Mouse (Mus musculus) left cerebral cortex, postnatal 36 days (tissue): ENCODE results near the gene Prss22. TPM values are rescaled to one million over a fixed set of nuclear protein-coding genes. Genes with fewer than 3 reads are reported as not detected.

Source experiments
- DNase-seq, 2 experiments: peaks; one replicate each; pipeline ENCODE4 v3.0.0; 2021 to 2022; ENCODE audit warnings: low spot score in 2 of 2, mixed read lengths in 1 of 2
- intact Hi-C: fragments of 180-260 bp; cut with DNase I; formaldehyde crosslinking; loops from one replicate; pipeline ENCODE4 v1.15.1; 2025
- total RNA-seq, 2 experiments: library from RNA; stranded (reverse); gene quantifications; 2 replicates each; pipeline ENCODE4 v1.2.3; 2021

Prss22 gene
- total RNA-seq: 1 to 10 TPM; 1.2 to 1.8 TPM

GRCm38 (mm10) chr17:23997901-23998300, at the start of gene Prss22:
Prss22 (minus strand) TSS chr17:23998100.
- intact Hi-C loops: no loop called here
- DNase-seq: no peak

GRCm38 (mm10) chr17:24046026-24046425, 48.1 kb upstream of the Prss22 start:
- DNase-seq: no peak
- intact Hi-C loops: no loop called here

- intact Hi-C loops: no loop called here
- no peak for DNase-seq
Measured at GRCm38 (mm10) chr17:24045608-24046007, 47.7 kb upstream of the Prss22 start.

DNA sequence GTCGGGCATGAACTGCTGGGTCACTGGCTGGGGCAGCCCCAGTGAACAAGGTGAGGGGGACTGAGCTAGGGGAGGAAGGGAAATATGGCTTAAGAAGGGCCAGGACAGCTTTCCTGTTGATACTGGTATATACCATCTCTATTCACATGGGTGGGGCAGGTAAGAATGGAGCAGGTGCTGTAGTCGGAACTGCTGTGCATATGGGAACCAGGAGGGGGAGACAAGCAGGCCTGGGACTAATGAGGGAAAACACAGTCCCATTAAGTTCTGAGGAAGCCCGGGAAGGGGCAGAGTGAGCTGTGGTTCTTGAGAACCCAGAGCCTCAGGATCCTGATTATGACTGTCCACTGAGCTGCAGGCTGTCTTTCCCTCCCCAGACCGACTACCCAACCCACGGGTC, 46.6 kb upstream of the Prss22 start:
- intact Hi-C loops: no loop called here
- no peak for DNase-seq

DNA sequence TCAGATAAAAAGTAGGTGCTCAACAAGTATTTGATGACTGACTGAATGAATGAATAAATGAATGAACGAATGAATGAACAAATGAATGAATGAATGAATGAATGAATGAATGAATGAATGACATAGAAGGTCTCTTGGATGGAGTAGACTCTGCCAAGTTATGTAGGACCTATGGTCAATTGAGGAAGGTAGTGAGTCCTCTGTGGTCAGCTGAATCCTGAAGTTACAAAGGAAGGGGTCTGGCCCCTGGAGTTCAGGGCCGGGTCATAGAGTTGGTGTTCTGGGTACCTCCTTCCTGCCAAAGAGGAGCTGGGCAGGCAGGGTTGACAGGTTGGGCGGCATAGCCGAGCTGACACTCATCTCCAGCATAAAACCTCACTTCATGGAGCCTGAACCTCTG, 39.9 kb upstream of the Prss22 start, which contains the start of gene Prss27:
Prss27 (plus strand) TSS at position 301 of the 400 bp plus-strand sequence.
- intact Hi-C loops: no loop called here

DNA sequence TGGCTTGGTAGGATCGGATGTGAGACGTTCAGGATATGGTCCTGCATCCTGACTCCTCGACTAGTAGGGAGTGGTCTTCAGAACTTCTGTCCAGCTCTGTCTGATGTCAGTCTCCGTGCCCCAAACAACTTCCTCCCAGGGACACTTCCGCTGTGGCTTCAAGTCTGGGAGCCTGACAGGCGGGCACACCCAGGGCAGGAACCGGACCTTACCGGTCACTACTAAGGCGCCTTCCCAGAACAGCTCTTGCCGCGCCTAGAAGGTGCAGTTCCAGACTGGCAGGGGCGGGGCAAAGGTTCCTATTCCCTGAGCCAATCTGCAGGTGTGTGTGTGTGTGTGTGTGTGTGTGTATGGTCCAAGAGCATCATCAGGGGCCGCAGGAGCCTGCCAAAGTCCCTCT, 39.5 kb upstream of the Prss22 start:
- DNase-seq: no peak
- intact Hi-C loops: no loop called here

More for the DNA sequence above, 39.9 kb upstream of the Prss22 start, which contains the start of gene Prss27:
- no peak for DNase-seq

DNA sequence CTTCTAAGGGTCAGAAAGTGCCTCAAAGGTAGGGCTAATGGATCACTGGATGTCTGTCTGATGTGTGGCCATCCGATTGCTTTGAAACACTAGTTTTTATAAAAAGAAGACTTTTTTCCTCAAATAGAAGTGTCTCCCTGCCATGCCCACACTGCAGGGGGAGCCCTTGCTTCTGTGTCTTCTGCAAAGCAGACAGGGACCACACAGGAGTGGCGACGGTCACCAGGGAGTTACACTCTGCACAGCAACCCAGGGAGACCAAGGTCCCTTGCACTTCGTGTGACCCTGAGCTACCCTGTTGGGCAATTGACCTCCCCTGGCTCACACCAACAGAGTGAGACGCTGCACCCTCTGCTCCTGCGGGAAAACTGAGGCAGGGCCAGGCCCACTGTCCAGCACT, 39.1 kb upstream of the Prss22 start:
- intact Hi-C loops: no loop called here
- DNase-seq: no peak

DNA sequence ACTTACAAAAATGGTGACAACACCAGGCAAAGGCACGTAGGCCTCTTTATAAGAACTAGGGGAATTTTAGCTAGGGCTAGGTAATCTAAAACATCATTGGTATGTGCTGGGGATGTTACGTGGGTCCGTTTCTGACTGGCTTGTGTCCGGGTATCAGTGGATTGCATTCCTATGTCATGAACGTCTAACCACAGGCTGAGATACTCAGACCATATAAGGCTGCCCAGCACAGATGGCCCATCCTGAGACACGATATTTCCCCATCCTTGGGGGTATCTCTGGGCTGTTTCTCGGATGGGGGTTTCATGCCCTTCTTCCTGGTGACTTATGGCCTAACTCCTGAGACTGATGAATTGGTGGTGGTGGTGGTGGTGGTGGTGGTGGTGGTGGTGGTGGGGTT, 37.2 kb upstream of the Prss22 start:
- no peak for DNase-seq
- intact Hi-C loops: no loop called here

- intact Hi-C loops: no loop called here
- DNase-seq: no peak
Measured at GRCm38 (mm10) chr17:24030551-24030950, 32.7 kb upstream of the Prss22 start.

GRCm38 (mm10) chr17:24029477-24029876, 31.6 kb upstream of the Prss22 start:
- intact Hi-C loops: no loop called here
- DNase-seq: no peak

DNA sequence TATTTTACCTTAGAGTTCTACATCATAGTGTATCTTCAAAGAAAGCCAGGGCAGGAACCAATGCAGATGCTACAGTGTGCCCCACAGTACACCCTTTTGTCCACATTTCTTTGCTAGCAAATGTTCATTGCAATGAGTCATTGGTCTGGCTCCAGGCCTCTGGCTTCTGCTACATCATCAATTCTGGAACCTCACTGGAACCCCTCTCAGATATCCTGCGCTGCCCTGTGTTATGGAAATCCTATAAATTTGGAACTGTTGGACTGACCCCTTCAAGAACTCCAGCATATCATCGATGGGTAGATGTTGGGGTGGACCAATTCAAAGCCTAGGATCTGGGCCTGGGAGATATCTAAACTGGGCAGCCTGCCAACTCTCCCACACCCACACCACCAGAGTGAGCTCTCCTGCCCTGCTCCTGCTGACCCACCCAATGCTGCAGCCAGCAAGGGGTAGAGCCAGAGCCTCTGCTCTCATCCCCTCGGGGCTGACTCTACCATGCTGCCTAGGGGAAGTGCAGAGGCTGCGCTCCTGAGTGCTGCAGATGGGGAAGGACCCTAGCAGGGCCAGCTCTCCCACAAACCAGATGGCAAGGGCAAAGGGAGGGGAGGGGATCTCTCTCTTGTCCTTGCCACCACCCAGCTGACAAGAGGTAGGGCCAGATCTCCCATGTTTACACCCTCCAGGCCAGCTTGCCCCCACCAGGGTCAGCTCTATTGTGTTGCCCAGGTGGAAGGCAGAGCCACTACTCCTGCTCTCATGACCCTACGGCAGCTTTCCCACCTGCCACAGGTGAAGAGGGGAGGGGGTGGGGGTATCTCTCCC, 23.7 kb upstream of the Prss22 start:
- intact Hi-C loops: no loop called here
- DNase-seq: no peak

GRCm38 (mm10) chr17:24020696-24021095, 22.8 kb upstream of the Prss22 start:
- intact Hi-C loops: no loop called here
- DNase-seq: no peak

- intact Hi-C loops: no loop called here
- DNase-seq: no peak
Measured at GRCm38 (mm10) chr17:24015727-24016126, 17.8 kb upstream of the Prss22 start.

- no peak for DNase-seq
- intact Hi-C loops: no loop called here
Measured at GRCm38 (mm10) chr17:24014433-24014965, 16.6 kb upstream of the Prss22 start.

DNA sequence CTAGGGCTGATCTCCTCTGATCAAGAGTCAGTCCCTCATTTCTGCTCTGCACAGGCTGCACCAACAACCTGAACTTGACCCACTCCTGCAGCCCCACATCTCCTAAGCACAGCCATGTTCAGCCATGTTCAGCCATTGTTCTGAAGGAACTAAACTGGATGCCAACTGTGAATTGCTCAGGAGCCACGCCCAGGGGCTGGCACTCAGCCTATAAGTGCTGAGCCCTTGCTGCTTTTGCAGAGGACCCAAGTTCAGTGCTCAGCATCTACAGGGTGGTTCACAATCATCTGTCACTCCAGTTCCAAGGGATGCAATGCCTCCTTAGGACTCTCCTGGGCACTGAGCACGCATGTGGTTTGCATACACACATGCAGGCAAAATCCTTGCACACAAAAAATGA, 15.0 kb upstream of the Prss22 start:
- intact Hi-C loops: no loop called here
- no peak for DNase-seq

GRCm38 (mm10) chr17:24009617-24010016, 11.7 kb upstream of the Prss22 start:
- no peak for DNase-seq
- intact Hi-C loops: no loop called here

- intact Hi-C loops: no loop called here
- no peak for DNase-seq
Measured at GRCm38 (mm10) chr17:24008105-24008504, 10.2 kb upstream of the Prss22 start.

GRCm38 (mm10) chr17:24007391-24007790, 9.5 kb upstream of the Prss22 start:
- intact Hi-C loops: no loop called here
- DNase-seq: no peak

DNA sequence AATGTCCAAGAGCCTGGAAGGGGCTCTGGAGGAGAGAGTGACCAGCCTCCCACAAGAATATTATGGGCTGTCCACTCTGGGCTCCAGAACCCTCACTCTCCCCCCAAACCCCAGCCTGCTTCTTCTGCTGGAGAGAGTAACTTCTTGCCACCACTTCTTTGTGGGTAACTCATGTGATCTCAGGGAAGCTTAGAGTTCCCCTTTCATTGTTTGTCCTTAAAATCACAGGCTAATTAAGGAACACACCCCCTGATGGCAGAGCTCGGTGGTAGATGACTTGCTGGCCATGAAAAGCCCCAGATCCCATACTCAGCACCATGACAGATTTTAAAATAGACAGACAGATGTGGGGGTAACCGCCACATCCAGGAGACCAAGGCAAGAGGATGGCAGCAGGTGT, 9.0 kb upstream of the Prss22 start:
- intact Hi-C loops: no loop called here
- no peak for DNase-seq

GRCm38 (mm10) chr17:24005049-24005448, 7.1 kb upstream of the Prss22 start:
- DNase-seq: no peak
- intact Hi-C loops: no loop called here

DNA sequence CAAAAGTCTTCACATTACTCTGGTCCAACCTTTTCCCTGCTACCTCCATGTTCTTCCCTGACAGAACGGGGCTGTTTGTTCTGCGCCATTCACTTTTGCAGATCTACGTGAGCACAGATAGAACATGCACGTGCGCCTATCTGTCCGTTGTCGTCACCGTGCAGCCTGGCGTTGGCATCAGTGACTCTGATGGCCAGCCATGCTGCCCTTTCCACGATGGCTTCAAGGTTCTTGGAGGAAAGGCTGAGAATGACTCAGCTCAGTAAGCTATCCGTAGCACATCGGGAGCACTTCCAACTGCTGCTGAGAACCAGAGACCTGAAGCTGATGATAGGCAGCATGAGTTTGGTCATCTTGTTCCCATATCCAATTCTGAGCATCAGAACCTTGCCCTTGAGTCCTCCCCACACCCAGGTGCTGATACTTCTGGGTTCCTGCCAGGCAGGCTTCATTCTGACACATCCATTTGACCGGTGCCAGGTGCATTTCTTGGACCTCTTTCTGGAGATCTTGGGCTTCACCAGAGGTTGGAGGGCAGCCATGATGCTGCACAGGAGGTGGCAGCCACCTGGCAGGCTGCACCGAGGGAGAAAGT, 6.3 kb upstream of the Prss22 start:
- DNase-seq: no peak
- intact Hi-C loops: no loop called here
